Mouse (Mus musculus) thymus, adult 2 months (tissue): ENCODE data around the gene Kdm3a. TPM values are rescaled to one million over a fixed set of nuclear protein-coding genes. Genes with fewer than 3 reads are reported as not detected.

Experiments
- DNase-seq: peaks from one replicate; pipeline ENCODE4 v3.0.0; 2021
- H3K27ac ChIP-seq: fragments of 200-500 bp; 2 replicates; pipeline ENCODE4 v1.5.1; 2012; ENCODE audit warnings: low read length, control low read depth; ENCODE audit not compliant: control insufficient read depth, insufficient read depth
- H3K27me3 ChIP-seq: fragments of 200-500 bp; 2 replicates; pipeline ENCODE4 v1.6.1; 2012; ENCODE audit warnings: mild to moderate bottlenecking, low read length, moderate library complexity, mixed read lengths; ENCODE audit not compliant: control insufficient read depth, insufficient read depth
- H3K36me3 ChIP-seq: fragments of 200-500 bp; 2 replicates; pipeline ENCODE4 v1.6.1; 2012; ENCODE audit warnings: mild to moderate bottlenecking, low read length, moderate library complexity; ENCODE audit not compliant: control insufficient read depth, insufficient read depth
- H3K4me1 ChIP-seq: fragments of 200-500 bp; replicated peaks from 2 replicates; pipeline ENCODE4 v1.6.1; 2012; ENCODE audit warnings: low read length; ENCODE audit not compliant: control insufficient read depth, insufficient read depth
- H3K4me3 ChIP-seq: fragments of 200-500 bp; 2 replicates; pipeline ENCODE4 v1.5.1; 2012; ENCODE audit warnings: mild to moderate bottlenecking, low read length, control low read depth, moderate library complexity; ENCODE audit not compliant: control insufficient read depth, insufficient read depth
- CTCF ChIP-seq: fragments of 200-500 bp; IDR thresholded peaks from 2 replicates; pipeline ENCODE4 v1.5.1; 2012; ENCODE audit warnings: mild to moderate bottlenecking, control low read depth, low read length, moderate library complexity, borderline replicate concordance; ENCODE audit not compliant: control insufficient read depth, poor library complexity, insufficient read depth; ENCODE audit errors: extremely low read depth
- POLR2A ChIP-seq: fragments of 200-500 bp; IDR thresholded peaks from 2 replicates; pipeline ENCODE4 v1.6.1; 2012; ENCODE audit warnings: mild to moderate bottlenecking, low read length, control low read depth, moderate library complexity; ENCODE audit not compliant: control insufficient read depth, poor library complexity, insufficient read depth; ENCODE audit errors: extremely low read depth
- WGBS: fragments of 180-500 bp; shearing (Covaris S2); methylation state at CpG from one replicate; pipeline ENCODE4 v1.1.7; 2018; 5-methylcytosine and 5-hydroxymethylcytosine counted together
- polyA plus RNA-seq: library from polyadenylated mRNA; depleted of rRNA; stranded (reverse); fragments of >200 nt; gene quantifications from 2 replicates; pipeline ENCODE4 v1.2.3, GENCODE M21; 2012

Kdm3a gene
- polyA plus RNA-seq, 1 experiment = 43.5 TPM

- WGBS = 96% methylated on average over 1 of the region's 1 CpGs
- peaks cover 63% of the 10 kb centered on the region for H3K36me3 ChIP-seq
- TF ChIP-seq POLR2A (no peak), CTCF (no peak)
- DNase-seq = no peak
- H3K27me3 ChIP-seq = no peaks in the 10 kb centered on the region
- H3K4me3 ChIP-seq = no peak overlapping the region
- H3K4me1 ChIP-seq = no peaks in the 10 kb centered on the region
- H3K27ac ChIP-seq = no peak overlapping the region
Measured at GRCm38 (mm10) chr6:71589401-71589800, 43.4 kb downstream of the Kdm3a start.

DNA sequence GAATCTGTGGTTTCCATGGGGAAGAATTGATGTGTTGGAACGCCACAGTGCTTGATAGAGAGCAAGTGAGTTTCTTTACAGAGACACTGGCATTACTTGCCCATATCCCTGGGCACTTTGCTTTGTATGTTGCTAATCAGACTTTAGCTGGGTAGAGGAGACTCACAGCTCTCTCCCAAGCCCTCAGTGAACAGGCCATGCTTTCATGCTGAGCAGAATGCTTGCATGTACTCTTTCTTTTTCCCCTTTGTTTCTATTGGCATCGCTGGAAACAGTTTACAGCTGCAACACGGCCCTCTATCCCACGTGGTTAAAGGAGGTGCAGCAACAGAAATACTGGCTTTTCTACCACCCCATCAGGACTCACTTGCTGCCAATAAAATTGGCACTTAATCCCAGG lies 49.6 kb downstream of the Kdm3a start:
- Histone ChIP-seq H3K27ac (no peak overlapping the region), H3K4me3 (no peak overlapping the region), H3K27me3 (no peaks in the 10 kb centered on the region), H3K36me3 (peaks cover 23% of the 10 kb centered on the region), H3K4me1 (no peaks in the 10 kb centered on the region)
- no peak for DNase-seq
- TF ChIP-seq CTCF = no peak
- TF ChIP-seq POLR2A = no peak
- WGBS = 77% methylated on average over 4 of the region's 4 CpGs

GRCm38 (mm10) chr6:71579478-71579877 lies 53.3 kb downstream of the Kdm3a start:
- no peaks in the 10 kb centered on the region for H3K4me1 ChIP-seq
- no peak overlapping the region for H3K4me3 ChIP-seq
- DNase-seq = no peak
- no peak overlapping the region for H3K27ac ChIP-seq
- peaks cover 20% of the 10 kb centered on the region for H3K36me3 ChIP-seq
- no peaks in the 10 kb centered on the region for H3K27me3 ChIP-seq
- no peak for TF ChIP-seq CTCF
- no peak for TF ChIP-seq POLR2A
- WGBS = 98% methylated on average over 11 of the region's 11 CpGs

DNA sequence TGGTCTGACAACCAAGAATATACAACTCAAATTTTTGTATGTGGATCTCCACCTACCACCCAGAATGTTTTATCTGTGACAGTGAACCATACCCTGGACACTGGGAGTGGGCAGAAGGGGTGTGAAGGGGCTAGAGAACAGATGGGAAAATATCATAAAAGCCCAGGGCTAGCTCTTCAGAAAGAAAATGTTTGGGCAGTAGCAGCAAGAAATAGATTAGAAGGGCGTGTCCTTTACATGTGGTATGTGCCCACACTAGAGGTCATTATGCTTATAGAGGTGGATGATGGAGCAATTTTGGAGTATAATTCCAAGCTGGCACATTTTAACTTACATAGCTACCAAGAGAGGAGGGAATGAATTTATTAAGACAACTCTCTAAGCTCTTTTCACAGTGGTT lies 57.4 kb downstream of the Kdm3a start:
- TF ChIP-seq CTCF (no peak), POLR2A (no peak)
- H3K27ac ChIP-seq = no peak overlapping the region
- no peaks in the 10 kb centered on the region for H3K27me3 ChIP-seq
- H3K36me3 ChIP-seq = peaks cover 24% of the 10 kb centered on the region
- DNase-seq = no peak
- H3K4me3 ChIP-seq = no peak overlapping the region
- H3K4me1 ChIP-seq = no peaks in the 10 kb centered on the region
- WGBS = 98% methylated on average over 1 of the region's 1 CpGs

GRCm38 (mm10) chr6:71569025-71569424 lies 63.8 kb downstream of the Kdm3a start:
- no peak overlapping the region for H3K4me3 ChIP-seq
- DNase-seq = no peak
- TF ChIP-seq CTCF (no peak), POLR2A (no peak)
- H3K27me3 ChIP-seq = no peaks in the 10 kb centered on the region
- 93% methylated on average over 2 of the region's 2 CpGs for WGBS
- peaks cover 6% of the 10 kb centered on the region; the same call in 1 of the 2 replicates for H3K36me3 ChIP-seq
- peaks cover 6% of the 10 kb centered on the region for H3K4me1 ChIP-seq
- H3K27ac ChIP-seq = no peak overlapping the region

- TF ChIP-seq POLR2A (no peak), CTCF (no peak)
- H3K36me3 ChIP-seq = peaks cover 3% of the 10 kb centered on the region; the same call in 1 of the 2 replicates
- H3K4me3 ChIP-seq = no peak overlapping the region
- DNase-seq = no peak
- peaks cover 6% of the 10 kb centered on the region for H3K4me1 ChIP-seq
- 98% methylated on average over 3 of the region's 3 CpGs for WGBS
- H3K27me3 ChIP-seq = no peaks in the 10 kb centered on the region
- no peak overlapping the region for H3K27ac ChIP-seq
Measured at GRCm38 (mm10) chr6:71568616-71569015, 64.2 kb downstream of the Kdm3a start.

DNA sequence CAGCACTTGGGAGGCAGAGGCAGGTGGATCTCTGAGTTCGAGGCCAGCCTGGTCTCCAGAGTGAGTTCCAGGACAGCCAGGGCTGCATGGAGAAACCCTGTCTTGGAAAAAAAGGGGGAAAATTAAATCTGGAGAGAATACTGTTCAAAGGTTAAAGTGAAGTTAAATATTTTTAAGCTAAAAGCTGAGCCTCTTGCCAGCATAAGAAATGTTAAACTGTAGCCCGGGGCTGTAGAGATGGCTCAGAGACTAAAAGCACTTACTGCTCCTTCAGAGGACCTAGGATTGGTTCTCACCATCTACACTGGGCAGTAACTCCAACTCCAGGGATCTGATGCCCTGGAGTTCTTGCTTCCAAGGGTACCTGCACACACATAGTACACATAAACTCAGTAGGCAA lies 76.0 kb downstream of the Kdm3a start:
- no peaks in the 10 kb centered on the region for H3K27me3 ChIP-seq
- DNase-seq = no peak
- TF ChIP-seq POLR2A (no peak), CTCF (no peak)
- no peak overlapping the region for H3K27ac ChIP-seq
- H3K4me3 ChIP-seq = no peak overlapping the region
- peaks cover 9% of the 10 kb centered on the region for H3K36me3 ChIP-seq
- WGBS = 100% methylated on average over 2 of the region's 2 CpGs
- H3K4me1 ChIP-seq = no peaks in the 10 kb centered on the region
